9 mouse cellular contexts compared by ENCODE assay signal in genomic region chr2:181521491-181521890, GRCm38 (mm10). TPM values are rescaled to one million over a fixed set of nuclear protein-coding genes. Genes with fewer than 3 reads are reported as not detected.
DNase-seq lines count a peak whose midpoint lies in the region; ATAC-seq and TF ChIP-seq lines count a peak whose summit lies in the region.
"Had no signal": no experiment of that assay in that cellular context is flagged by ENCODE, and none has a peak within 500 bp of the region (broad histone marks: within the 10 kb centered on the region; RNA-seq: fewer than 3 reads in every experiment).

No protein-coding gene starts in this region.

- ATAC-seq in embryonic facial prominence, embryonic 12.5 days (ENCODE audit: insufficient number of reproducible peaks, insufficient read depth, low FRiP score, low TSS enrichment): no peak
- ATAC-seq in intestine, embryonic 14.5 days (replicated peaks; ENCODE audit: low FRiP score, low TSS enrichment, low read depth): no peak
- no peak for ATAC-seq in midbrain, embryonic 16.5 days

- peak overlapping the region; percentile 66 for H3K4me2 ChIP-seq in embryonic facial prominence, embryonic 12.5 days (replicated peaks)
- peak overlapping the region; percentile 62 for H3K4me2 ChIP-seq in intestine, embryonic 14.5 days (ENCODE audit: low read length)
- H3K4me2 ChIP-seq in midbrain, embryonic 16.5 days (ENCODE audit: low read length): peak overlapping the region; percentile 73

- no peaks in the 10 kb centered on the region for H3K27me3 ChIP-seq in embryonic facial prominence, embryonic 12.5 days
- no peaks in the 10 kb centered on the region for H3K27me3 ChIP-seq in intestine, embryonic 14.5 days (replicated peaks; ENCODE audit: control insufficient read depth, insufficient read depth, low read length)
- H3K27me3 ChIP-seq in midbrain, embryonic 16.5 days (ENCODE audit: control insufficient read depth, insufficient read depth, low read depth, low read length): no peaks in the 10 kb centered on the region

- H3K4me1 ChIP-seq in embryonic facial prominence, embryonic 12.5 days: peaks cover 14% of the 10 kb centered on the region
- H3K4me1 ChIP-seq in intestine, embryonic 14.5 days (replicated peaks; ENCODE audit: control insufficient read depth, insufficient read depth, low read length): peaks cover 25% of the 10 kb centered on the region
- H3K4me1 ChIP-seq in midbrain, embryonic 16.5 days (ENCODE audit: control insufficient read depth, insufficient read depth, low read length): peaks cover 32% of the 10 kb centered on the region

- peak overlapping the region; percentile 98 for H3K27ac ChIP-seq in layer of hippocampus, adult 2 months
- H3K27ac ChIP-seq in embryonic facial prominence, embryonic 12.5 days: no peak overlapping the region
- H3K27ac ChIP-seq in intestine, embryonic 14.5 days (ENCODE audit: low read depth): no peak overlapping the region
- H3K27ac ChIP-seq in midbrain, embryonic 16.5 days (ENCODE audit: low read length): no peak overlapping the region

- no peaks in the 10 kb centered on the region for H3K9me3 ChIP-seq in embryonic facial prominence, embryonic 12.5 days
- H3K9me3 ChIP-seq in intestine, embryonic 14.5 days (ENCODE audit: control insufficient read depth, low read length): no peaks in the 10 kb centered on the region
- H3K9me3 ChIP-seq in midbrain, embryonic 16.5 days (replicated peaks; ENCODE audit: control insufficient read depth, low read length, poor library complexity, severe bottlenecking): no peaks in the 10 kb centered on the region

- H3K9ac ChIP-seq in embryonic facial prominence, embryonic 12.5 days: peak overlapping the region; percentile 95
- H3K9ac ChIP-seq in intestine, embryonic 14.5 days (ENCODE audit: low read length): peak overlapping the region; percentile 92
- H3K9ac ChIP-seq in midbrain, embryonic 16.5 days (ENCODE audit: low read depth, low read length): peak overlapping the region; percentile 85

- no peak for TF ChIP-seq CTCF in layer of hippocampus, adult 2 months (conservative IDR thresholded peaks at IDR 0.05)

- peak overlapping the region; percentile 86 for H3K4me3 ChIP-seq in layer of hippocampus, adult 2 months
- peak overlapping the region; percentile 95 for H3K4me3 ChIP-seq in embryonic facial prominence, embryonic 12.5 days
- peak overlapping the region; percentile 85 for H3K4me3 ChIP-seq in intestine, embryonic 14.5 days (ENCODE audit: low read depth, low read length)
- H3K4me3 ChIP-seq in midbrain, embryonic 16.5 days (ENCODE audit: low read depth, low read length): peak overlapping the region; percentile 81

- peaks cover 12% of the 10 kb centered on the region for H3K36me3 ChIP-seq in embryonic facial prominence, embryonic 12.5 days
- peaks cover 12% of the 10 kb centered on the region for H3K36me3 ChIP-seq in intestine, embryonic 14.5 days (ENCODE audit: control insufficient read depth, insufficient read depth, low read length)
- peaks cover 11% of the 10 kb centered on the region for H3K36me3 ChIP-seq in midbrain, embryonic 16.5 days (ENCODE audit: control insufficient read depth, insufficient read depth, low read length)

- no peak for DNase-seq in layer of hippocampus, adult 2 months (ENCODE audit: low spot score in 2 of 2)
- no peak for DNase-seq in layer of hippocampus, adult 9-11 months
- no peak for DNase-seq in intestine, embryonic 14.5 days (ENCODE audit: low spot score)
- DNase-seq in urinary bladder, postnatal 10 days (ENCODE audit: low spot score): no peak
- DNase-seq in adrenal gland, adult 18-20 months (ENCODE audit: low spot score in 2 of 2): no peak
- DNase-seq in adrenal gland, adult 2 months: no peak

- WGBS in embryonic facial prominence, embryonic 12.5 days: 49% methylated on average over 10 of the region's 10 CpGs
- WGBS in intestine, embryonic 14.5 days: 47% methylated on average over 10 of the region's 10 CpGs
- 62% methylated on average over 10 of the region's 10 CpGs for WGBS in midbrain, embryonic 16.5 days

RNA-seq across cellular contexts. Expression of gene Dnajc5, which starts 1.2 kb away (rescaled TPM):
- 100 to 1,000 TPM; 259 to 279 TPM for total RNA-seq in layer of hippocampus, adult 2 months (2021)
- 93.9 and 103 TPM in 2 replicates for polyA plus RNA-seq in embryonic facial prominence, embryonic 12.5 days (2016; fragmentation: Nextera tagmentation; extraction: Ambion mirVana)
- polyA plus RNA-seq in intestine, embryonic 14.5 days (2014; fragmentation: Nextera tagmentation; extraction: Ambion mirVana): 79.4 and 79.8 TPM in 2 replicates
- 291 and 302 TPM in 2 replicates for polyA plus RNA-seq in midbrain, embryonic 16.5 days (2015; fragmentation: Nextera tagmentation; extraction: Ambion mirVana)
- total RNA-seq in adrenal gland, adult 18-20 months (2021): 10 to 100 TPM; 97.2 to 97.4 TPM
- total RNA-seq in adrenal gland, adult 2 months (2021): 10 to 100 TPM; 92.3 to 96.0 TPM
- polyA plus RNA-seq in adrenal gland, adult 2 months (2012; rRNA removed): 35.7 and 36.6 TPM in 2 replicates

RNA-seq across cellular contexts. Expression of gene Tpd52l2, which starts 24.5 kb away (rescaled TPM):
- total RNA-seq in layer of hippocampus, adult 2 months (2021): 10 to 100 TPM; 74.7 to 75.2 TPM
- polyA plus RNA-seq in embryonic facial prominence, embryonic 12.5 days (2016; fragmentation: Nextera tagmentation; extraction: Ambion mirVana): 160 and 163 TPM in 2 replicates
- polyA plus RNA-seq in intestine, embryonic 14.5 days (2014; fragmentation: Nextera tagmentation; extraction: Ambion mirVana): 152 and 172 TPM in 2 replicates
- 105 and 109 TPM in 2 replicates for polyA plus RNA-seq in midbrain, embryonic 16.5 days (2015; fragmentation: Nextera tagmentation; extraction: Ambion mirVana)
- total RNA-seq in adrenal gland, adult 18-20 months (2021): 100 to 1,000 TPM in 1 of 2 experiments, 10 to 100 TPM in 1; 96.6 to 100 TPM
- 100 to 1,000 TPM; 102 to 119 TPM for total RNA-seq in adrenal gland, adult 2 months (2021)
- 24.0 and 25.2 TPM in 2 replicates for polyA plus RNA-seq in adrenal gland, adult 2 months (2012; rRNA removed)

RNA-seq across cellular contexts. Expression of gene Abhd16b, which starts 28.5 kb away (rescaled TPM):
- not detected for total RNA-seq in layer of hippocampus, adult 2 months (2021)
- 0.09 and 0.20 TPM in 2 replicates for polyA plus RNA-seq in embryonic facial prominence, embryonic 12.5 days (2016; fragmentation: Nextera tagmentation; extraction: Ambion mirVana)
- polyA plus RNA-seq in intestine, embryonic 14.5 days (2014; fragmentation: Nextera tagmentation; extraction: Ambion mirVana): 0.14 and 0.36 TPM in 2 replicates
- polyA plus RNA-seq in midbrain, embryonic 16.5 days (2015; fragmentation: Nextera tagmentation; extraction: Ambion mirVana): not detected in 2 replicates
- total RNA-seq in adrenal gland, adult 18-20 months (2021): not detected
- total RNA-seq in adrenal gland, adult 2 months (2021): not detected
- polyA plus RNA-seq in adrenal gland, adult 2 months (2012; rRNA removed): not detected in 2 replicates
- total RNA-seq: left cerebral cortex, adult 18-20 months had no signal
